Mouse (Mus musculus) MEL (cell line): ENCODE measurements around the gene A730071L15Rik. TPM values are rescaled to one million over a fixed set of nuclear protein-coding genes. Genes with fewer than 3 reads are reported as not detected.

Source experiments
- DNase-seq: peaks from one replicate; pipeline ENCODE4 v3.0.0; 2011; ENCODE audit warnings: low read depth, low spot score
- H3K27ac ChIP-seq: 2 replicates; pipeline ENCODE4 v1.5.1; 2012; ENCODE audit warnings: low read depth, mild to moderate bottlenecking, control low read depth, low read length, moderate library complexity; ENCODE audit not compliant: control insufficient read depth
- H3K27me3 ChIP-seq, 2 experiments: fragments of 150-350 bp in 1 of 2; sonication (generic) in 1 of 2; 2 replicates each; pipeline ENCODE4 v1.6.1; 2012; ENCODE audit warnings: low read length in 2 of 2, mild to moderate bottlenecking in 2 of 2, improper control_type of control experiment in 1 of 2, moderate library complexity in 1 of 2; ENCODE audit not compliant: insufficient read depth in 2 of 2, control insufficient read depth in 1 of 2
- H3K36me3 ChIP-seq, 2 experiments: 2 replicates each; pipeline ENCODE4 v1.6.1; 2012 to 2014; ENCODE audit warnings: low read length in 2 of 2, improper control_type of control experiment in 1 of 2, inconsistent platforms in 1 of 2, mild to moderate bottlenecking in 1 of 2; ENCODE audit not compliant: insufficient read depth in 2 of 2, control insufficient read depth in 1 of 2
- H3K4me1 ChIP-seq, 2 experiments: fragments of 150-350 bp in 1 of 2; sonication (generic) in 1 of 2; 2 replicates each; pipeline ENCODE4 v1.6.1; 2012; ENCODE audit warnings: low read length in 2 of 2, improper control_type of control experiment in 1 of 2, mild to moderate bottlenecking in 1 of 2; ENCODE audit not compliant: insufficient read depth in 2 of 2, control insufficient read depth in 1 of 2
- H3K4me3 ChIP-seq, 2 experiments: fragments of 150-350 bp in 1 of 2; sonication (generic) in 1 of 2; 2 replicates each; pipeline ENCODE4 v1.5.1; 2012; ENCODE audit warnings: low read depth in 2 of 2, low read length in 2 of 2, mild to moderate bottlenecking in 2 of 2, moderate library complexity in 2 of 2, control low read depth in 1 of 2, improper control_type of control experiment in 1 of 2; ENCODE audit not compliant: control insufficient read depth in 1 of 2, insufficient read depth in 1 of 2
- H3K79me2 ChIP-seq: 2 replicates; pipeline ENCODE4 v1.6.1; 2012; ENCODE audit warnings: mild to moderate bottlenecking, low read length, moderate library complexity; ENCODE audit not compliant: control insufficient read depth, poor library complexity, insufficient read depth
- H3K9ac ChIP-seq: 2 replicates; pipeline ENCODE4 v1.6.1; 2012; ENCODE audit warnings: low read depth, mild to moderate bottlenecking, control low read depth, low read length, moderate library complexity; ENCODE audit not compliant: control insufficient read depth, poor library complexity, severe bottlenecking
- H3K9me3 ChIP-seq: fragments of 150-350 bp; sonication (generic); replicated peaks from 2 replicates; pipeline ENCODE4 v1.6.1; 2012; ENCODE audit warnings: mild to moderate bottlenecking, low read length, improper control_type of control experiment, moderate library complexity; ENCODE audit not compliant: insufficient read depth
- CHD1 ChIP-seq: IDR thresholded peaks from 2 replicates; pipeline ENCODE4 v1.6.1; 2012; ENCODE audit warnings: low read depth, mild to moderate bottlenecking, inconsistent platforms, low read length, improper control_type of control experiment
- CTCF ChIP-seq, 3 experiments: IDR thresholded peaks in 2 of 3; conservative IDR thresholded peaks in 1 of 3; 2 replicates each; pipeline ENCODE4 v1.5.1; 2011 to 2012; ENCODE audit warnings: low read length in 3 of 3, low read depth in 2 of 3, mild to moderate bottlenecking in 2 of 3, improper control_type of control experiment in 1 of 3, inconsistent platforms in 1 of 3, mixed read lengths in 1 of 3, moderate library complexity in 1 of 3; ENCODE audit not compliant: control insufficient read depth in 1 of 3, insufficient read depth in 1 of 3, poor library complexity in 1 of 3, severe bottlenecking in 1 of 3
- E2F4 ChIP-seq: IDR thresholded peaks from 2 replicates; pipeline ENCODE4 v1.6.1; 2011; ENCODE audit warnings: low read depth, low read length, improper control_type of control experiment, borderline replicate concordance
- JUND ChIP-seq: IDR thresholded peaks from 2 replicates; pipeline ENCODE4 v1.6.1; 2011; ENCODE audit warnings: low read depth, mild to moderate bottlenecking, improper control_type of control experiment, low read length
- KAT2A ChIP-seq: conservative IDR thresholded peaks from 2 replicates; pipeline ENCODE4 v1.6.1; 2012; ENCODE audit warnings: low read depth, low read length, improper control_type of control experiment, inconsistent platforms
- MAFK ChIP-seq: IDR thresholded peaks from 2 replicates; pipeline ENCODE4 v1.6.1; 2011; ENCODE audit warnings: low read depth, mild to moderate bottlenecking, low read length, improper control_type of control experiment, borderline replicate concordance
- MXI1 ChIP-seq: IDR thresholded peaks from 2 replicates; pipeline ENCODE4 v1.6.1; 2011; ENCODE audit warnings: mild to moderate bottlenecking, low read depth, low read length, improper control_type of control experiment
- NRF1 ChIP-seq: IDR thresholded peaks from 2 replicates; pipeline ENCODE4 v1.6.1; 2014; ENCODE audit warnings: low read depth, mild to moderate bottlenecking, inconsistent platforms, low read length, improper control_type of control experiment, moderate library complexity; ENCODE audit not compliant: poor library complexity, insufficient read depth, severe bottlenecking
- POLR2AphosphoS5 ChIP-seq: IDR thresholded peaks from 2 replicates; pipeline ENCODE4 v1.6.1; 2012; ENCODE audit warnings: low read depth, borderline replicate concordance, mild to moderate bottlenecking, inconsistent platforms, low read length, moderate library complexity, mixed read lengths
- TAL1 ChIP-seq: IDR thresholded peaks from 2 replicates; pipeline ENCODE4 v1.6.1; 2012; ENCODE audit warnings: mild to moderate bottlenecking, inconsistent platforms, low read length, moderate library complexity, mixed read lengths
- TBP ChIP-seq: IDR thresholded peaks from 2 replicates; pipeline ENCODE4 v1.8.0; 2011; ENCODE audit warnings: low read depth, low read length, improper control_type of control experiment
- TCF12 ChIP-seq: IDR thresholded peaks from 2 replicates; pipeline ENCODE4 v1.6.1; 2014; ENCODE audit warnings: low read depth, mild to moderate bottlenecking, inconsistent platforms, low read length, improper control_type of control experiment, moderate library complexity
- USF1 ChIP-seq: IDR thresholded peaks from 2 replicates; pipeline ENCODE4 v1.6.1; 2014; ENCODE audit warnings: low read depth, mild to moderate bottlenecking, inconsistent platforms, low read length, improper control_type of control experiment, moderate library complexity
- USF2 ChIP-seq, 2 experiments: IDR thresholded peaks; 2 replicates each; pipeline ENCODE4 v1.6.1; 2011 to 2012; ENCODE audit warnings: improper control_type of control experiment in 2 of 2, low read length in 2 of 2, borderline replicate concordance in 1 of 2, inconsistent platforms in 1 of 2, low read depth in 1 of 2, mild to moderate bottlenecking in 1 of 2; ENCODE audit not compliant: insufficient read depth in 1 of 2
- ZKSCAN1 ChIP-seq: IDR thresholded peaks from 2 replicates; pipeline ENCODE4 v1.6.1; 2012; ENCODE audit warnings: low read depth, mild to moderate bottlenecking, inconsistent platforms, low read length, improper control_type of control experiment, moderate library complexity
- ZNF384 ChIP-seq: IDR thresholded peaks from 2 replicates; pipeline ENCODE4 v1.6.1; 2012; ENCODE audit warnings: low read depth, mild to moderate bottlenecking, inconsistent platforms, low read length, improper control_type of control experiment
- polyA plus RNA-seq, 2 experiments: library from polyadenylated mRNA; stranded (reverse) in 1 of 2; unstranded in 1 of 2; fragments of >175 nt in 1 of 2; fragments of >200 nt in 1 of 2; gene quantifications; 2 replicates each; pipeline versions ENCODE4 v1.2.1 to v1.2.4; 2012; ENCODE audit warnings: low replicate concordance in 2 of 2, low read depth in 1 of 2; ENCODE audit not compliant: insufficient read length in 2 of 2, insufficient read depth in 1 of 2, missing spikeins in 1 of 2
- total RNA-seq: library from RNA; depleted of rRNA; stranded (reverse); fragments of 300-350 nt; gene quantifications from 2 replicates; pipeline ENCODE4 v1.2.3, GENCODE M21; 2012

The A730071L15Rik gene
- total and polyA plus RNA-seq, 3 experiments, result 0.13 to 0.46 TPM; not detected in 1

GRCm38 (mm10) chr11:6179194-6179593 is 20.6 kb upstream of the A730071L15Rik start:
- H3K36me3 ChIP-seq, result peaks cover 2 to 15% of the 10 kb centered on the region in 2 experiments; a peak in 3 of 4 replicates
- no peaks in the 10 kb centered on the region for H3K9me3 ChIP-seq
- H3K79me2 ChIP-seq, result peaks cover 51% of the 10 kb centered on the region
- no peaks in the 10 kb centered on the region for H3K27me3 ChIP-seq
- DNase-seq, result no peak
- no peak overlapping the region for H3K27ac ChIP-seq
- H3K4me1 ChIP-seq, result peaks cover 7 to 8% of the 10 kb centered on the region in 2 experiments
- no peak overlapping the region for H3K9ac ChIP-seq
- no peak overlapping the region for H3K4me3 ChIP-seq
- TF ChIP-seq NRF1 (no peak), CTCF (IDR thresholded peaks at IDR 0.05 in 2 of 3, conservative IDR thresholded peaks at IDR 0.05 in 1 of 3; ENCODE audit: control insufficient read depth in 1 of 3, insufficient read depth in 1 of 3, low read depth in 2 of 3, low read length in 3 of 3, poor library complexity in 1 of 3, severe bottlenecking in 1 of 3) (no peak), MXI1 (no peak), TBP (no peak), KAT2A (no peak), CHD1 (no peak), USF1 (no peak), MAFK (no peak), POLR2AphosphoS5 (no peak), TCF12 (no peak), E2F4 (no peak), ZKSCAN1 (no peak), TAL1 (no peak), USF2 (IDR thresholded peaks at IDR 0.05; ENCODE audit: borderline replicate concordance in 1 of 2, insufficient read depth in 1 of 2, low read depth in 1 of 2, low read length in 2 of 2) (no peak)

GRCm38 (mm10) chr11:6180811-6181399 is 18.9 kb upstream of the A730071L15Rik start:
- H3K79me2 ChIP-seq, result peaks cover 56% of the 10 kb centered on the region
- no peak overlapping the region for H3K4me3 ChIP-seq
- no peak for DNase-seq
- no peak overlapping the region for H3K9ac ChIP-seq
- H3K27me3 ChIP-seq, result no peaks in the 10 kb centered on the region
- no peak overlapping the region for H3K27ac ChIP-seq
- TF ChIP-seq CTCF (IDR thresholded peaks at IDR 0.05 in 2 of 3, conservative IDR thresholded peaks at IDR 0.05 in 1 of 3; ENCODE audit: control insufficient read depth in 1 of 3, insufficient read depth in 1 of 3, low read depth in 2 of 3, low read length in 3 of 3, poor library complexity in 1 of 3, severe bottlenecking in 1 of 3), result 0 out of 6 replicates have a peak, but pooled peaks of 1 of the 3 experiments have one; percentile 2
- no peak for TF ChIP-seq JUND
- no peak for TF ChIP-seq ZNF384
- TF ChIP-seq, all 39 proteins: peak for 1
- H3K36me3 ChIP-seq, result peaks cover 2 to 7% of the 10 kb centered on the region in 2 experiments; a peak in 2 of 4 replicates
- no peaks in the 10 kb centered on the region for H3K9me3 ChIP-seq
- H3K4me1 ChIP-seq, result peaks cover 0 to 5% of the 10 kb centered on the region in 2 experiments; a peak in 2 of 4 replicates
